Mouse (Mus musculus): ENCODE data around the gene Epb41l2. TPM values are rescaled to one million over a fixed set of nuclear protein-coding genes. Genes with fewer than 3 reads are reported as not detected.

Gene Epb41l2
- polyA plus RNA-seq, 1 experiment from 2014 or later, result 23.1 TPM

- Histone ChIP-seq H3K4me1 (ENCODE audit: control insufficient read depth, insufficient read depth, low read length) (no peaks in the 10 kb centered on the region), H3K36me3 (ENCODE audit: control insufficient read depth, insufficient read depth, low read length) (no peaks in the 10 kb centered on the region), H3K27ac (ENCODE audit: low read depth, low read length) (no peak overlapping the region), H3K4me2 (ENCODE audit: low read depth, low read length) (no peak overlapping the region), H3K4me3 (ENCODE audit: low read depth, low read length) (no peak overlapping the region), H3K9ac (replicated peaks; ENCODE audit: low read depth, low read length) (no peak overlapping the region), H3K9me3 (ENCODE audit: control insufficient read depth, low read length) (no peaks in the 10 kb centered on the region), H3K27me3 (ENCODE audit: control insufficient read depth, insufficient read depth, low read length) (no peaks in the 10 kb centered on the region)
- ATAC-seq (ENCODE audit: low read depth), result no peak
- 93% methylated on average over 5 of the region's 5 CpGs for WGBS
Measured at GRCm38 (mm10) chr10:25416696-25417095, 57.1 kb downstream of the Epb41l2 start.

- Histone ChIP-seq H3K27ac (ENCODE audit: low read depth, low read length) (no peak overlapping the region), H3K9ac (replicated peaks; ENCODE audit: low read depth, low read length) (no peak overlapping the region), H3K36me3 (ENCODE audit: control insufficient read depth, insufficient read depth, low read length) (no peaks in the 10 kb centered on the region), H3K4me1 (ENCODE audit: control insufficient read depth, insufficient read depth, low read length) (no peaks in the 10 kb centered on the region), H3K9me3 (ENCODE audit: control insufficient read depth, low read length) (no peaks in the 10 kb centered on the region), H3K4me3 (ENCODE audit: low read depth, low read length) (no peak overlapping the region), H3K27me3 (ENCODE audit: control insufficient read depth, insufficient read depth, low read length) (no peaks in the 10 kb centered on the region), H3K4me2 (ENCODE audit: low read depth, low read length) (no peak overlapping the region)
- ATAC-seq (ENCODE audit: low read depth), result no peak
- 8% methylated on average over 1 of the region's 1 CpGs for WGBS
Measured at GRCm38 (mm10) chr10:25426058-25426457, 66.5 kb downstream of the Epb41l2 start.

- 72% methylated on average over 4 of the region's 4 CpGs for WGBS
- no peak for ATAC-seq (ENCODE audit: low read depth)
- no peaks in the 10 kb centered on the region for H3K9me3 ChIP-seq (ENCODE audit: control insufficient read depth, low read length)
Measured at GRCm38 (mm10) chr10:25426814-25427213, 67.2 kb downstream of the Epb41l2 start.

GRCm38 (mm10) chr10:25427523-25427922, 67.9 kb downstream of the Epb41l2 start:
- 52% methylated on average over 7 of the region's 7 CpGs for WGBS

More at GRCm38 (mm10) chr10:25426814-25427213, 67.2 kb downstream of the Epb41l2 start:
- Histone ChIP-seq H3K36me3 (ENCODE audit: control insufficient read depth, insufficient read depth, low read length) (no peaks in the 10 kb centered on the region), H3K4me3 (ENCODE audit: low read depth, low read length) (no peak overlapping the region), H3K4me1 (ENCODE audit: control insufficient read depth, insufficient read depth, low read length) (no peaks in the 10 kb centered on the region), H3K9ac (replicated peaks; ENCODE audit: low read depth, low read length) (no peak overlapping the region), H3K27me3 (ENCODE audit: control insufficient read depth, insufficient read depth, low read length) (no peaks in the 10 kb centered on the region), H3K27ac (ENCODE audit: low read depth, low read length) (no peak overlapping the region), H3K4me2 (ENCODE audit: low read depth, low read length) (no peak overlapping the region)

GRCm38 (mm10) chr10:25428658-25429057, 69.1 kb downstream of the Epb41l2 start:
- 85% methylated on average over 5 of the region's 5 CpGs for WGBS
- no peaks in the 10 kb centered on the region for H3K36me3 ChIP-seq (ENCODE audit: control insufficient read depth, insufficient read depth, low read length)

More at GRCm38 (mm10) chr10:25427523-25427922, 67.9 kb downstream of the Epb41l2 start:
- no peaks in the 10 kb centered on the region for H3K36me3 ChIP-seq (ENCODE audit: control insufficient read depth, insufficient read depth, low read length)
- ATAC-seq (ENCODE audit: low read depth), result no peak
- H3K9me3 ChIP-seq (ENCODE audit: control insufficient read depth, low read length), result no peaks in the 10 kb centered on the region
- no peaks in the 10 kb centered on the region for H3K4me1 ChIP-seq (ENCODE audit: control insufficient read depth, insufficient read depth, low read length)
- H3K4me2 ChIP-seq (ENCODE audit: low read depth, low read length), result no peak overlapping the region
- no peak overlapping the region for H3K9ac ChIP-seq (replicated peaks; ENCODE audit: low read depth, low read length)
- H3K4me3 ChIP-seq (ENCODE audit: low read depth, low read length), result no peak overlapping the region
- no peaks in the 10 kb centered on the region for H3K27me3 ChIP-seq (ENCODE audit: control insufficient read depth, insufficient read depth, low read length)
- no peak overlapping the region for H3K27ac ChIP-seq (ENCODE audit: low read depth, low read length)

GRCm38 (mm10) chr10:25429346-25429745, 69.7 kb downstream of the Epb41l2 start:
- WGBS, result 90% methylated on average over 4 of the region's 4 CpGs
- H3K9me3 ChIP-seq (ENCODE audit: control insufficient read depth, low read length), result no peaks in the 10 kb centered on the region
- H3K36me3 ChIP-seq (ENCODE audit: control insufficient read depth, insufficient read depth, low read length), result no peaks in the 10 kb centered on the region
- H3K4me3 ChIP-seq (ENCODE audit: low read depth, low read length), result no peak overlapping the region
- no peak overlapping the region for H3K4me2 ChIP-seq (ENCODE audit: low read depth, low read length)
- no peaks in the 10 kb centered on the region for H3K27me3 ChIP-seq (ENCODE audit: control insufficient read depth, insufficient read depth, low read length)
- ATAC-seq (ENCODE audit: low read depth), result no peak
- no peaks in the 10 kb centered on the region for H3K4me1 ChIP-seq (ENCODE audit: control insufficient read depth, insufficient read depth, low read length)
- H3K9ac ChIP-seq (replicated peaks; ENCODE audit: low read depth, low read length), result no peak overlapping the region
- no peak overlapping the region for H3K27ac ChIP-seq (ENCODE audit: low read depth, low read length)

More at GRCm38 (mm10) chr10:25428658-25429057, 69.1 kb downstream of the Epb41l2 start:
- H3K4me3 ChIP-seq (ENCODE audit: low read depth, low read length), result no peak overlapping the region
- ATAC-seq (ENCODE audit: low read depth), result no peak
- H3K27me3 ChIP-seq (ENCODE audit: control insufficient read depth, insufficient read depth, low read length), result no peaks in the 10 kb centered on the region
- H3K9me3 ChIP-seq (ENCODE audit: control insufficient read depth, low read length), result no peaks in the 10 kb centered on the region
- H3K27ac ChIP-seq (ENCODE audit: low read depth, low read length), result no peak overlapping the region
- no peaks in the 10 kb centered on the region for H3K4me1 ChIP-seq (ENCODE audit: control insufficient read depth, insufficient read depth, low read length)
- H3K4me2 ChIP-seq (ENCODE audit: low read depth, low read length), result no peak overlapping the region
- H3K9ac ChIP-seq (replicated peaks; ENCODE audit: low read depth, low read length), result no peak overlapping the region

- ATAC-seq (ENCODE audit: low read depth), result no peak
- Histone ChIP-seq H3K27ac (ENCODE audit: low read depth, low read length) (no peak overlapping the region), H3K9ac (replicated peaks; ENCODE audit: low read depth, low read length) (no peak overlapping the region), H3K4me3 (ENCODE audit: low read depth, low read length) (no peak overlapping the region), H3K4me2 (ENCODE audit: low read depth, low read length) (no peak overlapping the region), H3K9me3 (ENCODE audit: control insufficient read depth, low read length) (no peaks in the 10 kb centered on the region), H3K4me1 (ENCODE audit: control insufficient read depth, insufficient read depth, low read length) (no peaks in the 10 kb centered on the region), H3K27me3 (ENCODE audit: control insufficient read depth, insufficient read depth, low read length) (no peaks in the 10 kb centered on the region), H3K36me3 (ENCODE audit: control insufficient read depth, insufficient read depth, low read length) (no peaks in the 10 kb centered on the region)
- WGBS, result 65% methylated on average over 6 of the region's 6 CpGs
Measured at GRCm38 (mm10) chr10:25430862-25431261, 71.3 kb downstream of the Epb41l2 start.

- no peak for ATAC-seq (ENCODE audit: low read depth)
- H3K36me3 ChIP-seq (ENCODE audit: control insufficient read depth, insufficient read depth, low read length), result no peaks in the 10 kb centered on the region
- WGBS, result 61% methylated on average over 10 of the region's 10 CpGs
- no peaks in the 10 kb centered on the region for H3K4me1 ChIP-seq (ENCODE audit: control insufficient read depth, insufficient read depth, low read length)
- no peak overlapping the region for H3K4me2 ChIP-seq (ENCODE audit: low read depth, low read length)
- no peak overlapping the region for H3K27ac ChIP-seq (ENCODE audit: low read depth, low read length)
- no peaks in the 10 kb centered on the region for H3K27me3 ChIP-seq (ENCODE audit: control insufficient read depth, insufficient read depth, low read length)
- no peak overlapping the region for H3K4me3 ChIP-seq (ENCODE audit: low read depth, low read length)
- H3K9me3 ChIP-seq (ENCODE audit: control insufficient read depth, low read length), result no peaks in the 10 kb centered on the region
- H3K9ac ChIP-seq (replicated peaks; ENCODE audit: low read depth, low read length), result no peak overlapping the region
Measured at GRCm38 (mm10) chr10:25432351-25432750, 72.8 kb downstream of the Epb41l2 start.

- Histone ChIP-seq H3K9me3 (ENCODE audit: control insufficient read depth, low read length) (no peaks in the 10 kb centered on the region), H3K27me3 (ENCODE audit: control insufficient read depth, insufficient read depth, low read length) (no peaks in the 10 kb centered on the region), H3K4me1 (ENCODE audit: control insufficient read depth, insufficient read depth, low read length) (no peaks in the 10 kb centered on the region), H3K9ac (replicated peaks; ENCODE audit: low read depth, low read length) (no peak overlapping the region), H3K27ac (ENCODE audit: low read depth, low read length) (no peak overlapping the region), H3K4me2 (ENCODE audit: low read depth, low read length) (no peak overlapping the region), H3K4me3 (ENCODE audit: low read depth, low read length) (no peak overlapping the region), H3K36me3 (ENCODE audit: control insufficient read depth, insufficient read depth, low read length) (no peaks in the 10 kb centered on the region)
- WGBS, result 59% methylated on average over 5 of the region's 5 CpGs
- ATAC-seq (ENCODE audit: low read depth), result no peak
Measured at GRCm38 (mm10) chr10:25432938-25433337, 73.3 kb downstream of the Epb41l2 start.

All from neural tube, embryonic 14.5 days (tissue).